Mouse (Mus musculus): ENCODE results near the gene Galm. TPM values are rescaled to one million over a fixed set of nuclear protein-coding genes. Genes with fewer than 3 reads are reported as not detected.
"Not testable (repeated sequence)": the region's sequence is repeated elsewhere in the genome, so short reads cannot be mapped to it uniquely, and the experiment has no call there.

The Galm gene
- polyA plus RNA-seq, 1 experiment, result 12.7 TPM

- DNase-seq (ENCODE audit: low spot score), result peak; percentile 100
Observed at GRCm38 (mm10) chr17:80206671-80207581, 79.7 kb downstream of the Galm start, which contains the start of the genes Srsf7 and Ttc39d. TSS of gene Srsf7 (minus strand) at chr17:80207307. TSS of gene Ttc39d (plus strand) at chr17:80207460.

- DNase-seq (ENCODE audit: low spot score), result not testable (repeated sequence)
Observed at GRCm38 (mm10) chr17:80213998-80214397, 86.7 kb downstream of the Galm start.

GRCm38 (mm10) chr17:80220131-80220530 is 92.9 kb downstream of the Galm start:
- no peak for DNase-seq (ENCODE audit: low spot score)

GRCm38 (mm10) chr17:80221202-80221601 is 93.9 kb downstream of the Galm start:
- DNase-seq (ENCODE audit: low spot score), result no peak

GRCm38 (mm10) chr17:80221890-80222628 is 94.8 kb downstream of the Galm start:
- no peak for DNase-seq (ENCODE audit: low spot score)

GRCm38 (mm10) chr17:80223829-80224228 is 96.6 kb downstream of the Galm start:
- DNase-seq (ENCODE audit: low spot score), result no peak

- peak; percentile 54 for DNase-seq (ENCODE audit: low spot score)
Observed at GRCm38 (mm10) chr17:80224326-80225116, 97.2 kb downstream of the Galm start, which contains the start of gene Gemin6. TSS of gene Gemin6 (plus strand) at chr17:80224441.

GRCm38 (mm10) chr17:80225142-80225541 is 97.9 kb downstream of the Galm start:
- DNase-seq (ENCODE audit: low spot score), result not testable (repeated sequence)

- no peak for DNase-seq (ENCODE audit: low spot score)
Observed at GRCm38 (mm10) chr17:80229396-80229795, 102.1 kb downstream of the Galm start.

GRCm38 (mm10) chr17:80233844-80234243 is 106.6 kb downstream of the Galm start:
- DNase-seq (ENCODE audit: low spot score), result no peak

GRCm38 (mm10) chr17:80234376-80234775 is 107.1 kb downstream of the Galm start:
- no peak for DNase-seq (ENCODE audit: low spot score)

Other genes starting within 250 kb of the Galm start
- gene Atl2, start 231.3 kb upstream of the Galm start, polyA plus RNA-seq (2012; rRNA removed), result 22.7 and 23.3 TPM in 2 replicates
- gene Hnrnpll, start 65.1 kb upstream of the Galm start, polyA plus RNA-seq (2012; rRNA removed), result 34.7 and 39.7 TPM in 2 replicates
- gene Srsf7, start 79.8 kb downstream of the Galm start, polyA plus RNA-seq (2012; rRNA removed), result 133 and 176 TPM in 2 replicates
- gene Ttc39d, start 80.0 kb downstream of the Galm start, polyA plus RNA-seq (2012; rRNA removed), result 0.09 TPM in 1 of 2 replicates, not detected in the other
- gene Gemin6, start 97.0 kb downstream of the Galm start, polyA plus RNA-seq (2012; rRNA removed), result 8.1 and 8.9 TPM in 2 replicates
- 11.8 and 15.0 TPM in 2 replicates for gene Morn2, start 162.7 kb downstream of the Galm start, polyA plus RNA-seq (2012; rRNA removed)
- gene Dhx57, start 163.0 kb downstream of the Galm start, polyA plus RNA-seq (2012; rRNA removed), result 17.6 and 20.4 TPM in 2 replicates
- 0.35 and 0.72 TPM in 2 replicates for gene Arhgef33, start 179.9 kb downstream of the Galm start, polyA plus RNA-seq (2012; rRNA removed)
- not detected in 2 replicates for gene Gm10190, start 246.1 kb downstream of the Galm start, polyA plus RNA-seq (2012; rRNA removed)